Mouse (Mus musculus) cerebellum, adult 9-10 months (tissue): ENCODE results near the gene Agbl1.

ENCODE experiments used
- DNase-seq: peaks from one replicate; pipeline ENCODE4 v3.0.0; 2022

Agbl1 gene

DNA sequence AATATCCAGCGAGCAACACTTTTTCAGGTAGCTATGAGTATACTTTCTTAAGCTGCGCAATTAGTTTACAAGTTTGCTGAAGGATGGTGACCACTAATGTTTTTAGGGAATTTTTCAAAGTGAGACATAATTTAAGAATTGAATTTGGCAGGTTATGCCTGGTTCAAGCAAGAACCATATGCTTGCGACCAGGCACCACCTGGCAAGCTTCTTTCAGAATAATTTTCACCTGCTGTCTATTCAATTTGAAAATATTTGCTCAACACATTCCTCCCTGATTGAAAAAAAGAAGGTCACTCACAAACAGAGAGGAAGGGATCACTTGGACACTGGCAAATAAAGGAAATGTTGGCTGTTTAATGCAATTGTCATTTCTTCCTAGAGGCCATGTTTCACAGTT lies 779.9 kb downstream of the Agbl1 start:
- peak; percentile 16 for DNase-seq

GRCm38 (mm10) chr7:77029019-77029418 lies 799.3 kb downstream of the Agbl1 start:
- DNase-seq: no peak

DNA sequence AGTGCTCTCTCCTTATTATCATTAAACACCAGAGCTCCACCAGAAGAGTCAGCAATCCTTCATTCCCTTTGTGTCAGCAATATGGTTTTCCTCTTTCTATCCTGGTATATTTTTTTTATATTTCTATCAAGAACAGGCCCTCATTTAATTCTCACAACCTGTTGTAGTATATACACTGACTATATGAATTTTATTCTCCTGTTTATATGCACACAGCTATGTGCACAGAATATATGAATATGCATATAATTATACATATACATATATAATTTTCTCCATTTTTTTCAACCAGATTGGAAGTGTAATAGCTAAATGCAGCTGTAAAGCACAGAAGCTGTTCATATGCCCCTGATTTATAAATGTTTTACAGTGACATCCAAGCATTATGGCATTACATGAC lies 846.3 kb downstream of the Agbl1 start:
- no peak for DNase-seq

- no peak for DNase-seq
These were observed 857.6 kb downstream of the Agbl1 start for GRCm38 (mm10) chr7:77087266-77087665.

- no peak for DNase-seq
These were observed 865.5 kb downstream of the Agbl1 start for GRCm38 (mm10) chr7:77095153-77095552.

GRCm38 (mm10) chr7:77114021-77114420 lies 884.3 kb downstream of the Agbl1 start:
- peak; percentile 5 for DNase-seq

GRCm38 (mm10) chr7:77129045-77129444 lies 899.4 kb downstream of the Agbl1 start:
- DNase-seq: no peak

GRCm38 (mm10) chr7:77131950-77132349 lies 902.3 kb downstream of the Agbl1 start:
- peak; percentile 34 for DNase-seq

DNA sequence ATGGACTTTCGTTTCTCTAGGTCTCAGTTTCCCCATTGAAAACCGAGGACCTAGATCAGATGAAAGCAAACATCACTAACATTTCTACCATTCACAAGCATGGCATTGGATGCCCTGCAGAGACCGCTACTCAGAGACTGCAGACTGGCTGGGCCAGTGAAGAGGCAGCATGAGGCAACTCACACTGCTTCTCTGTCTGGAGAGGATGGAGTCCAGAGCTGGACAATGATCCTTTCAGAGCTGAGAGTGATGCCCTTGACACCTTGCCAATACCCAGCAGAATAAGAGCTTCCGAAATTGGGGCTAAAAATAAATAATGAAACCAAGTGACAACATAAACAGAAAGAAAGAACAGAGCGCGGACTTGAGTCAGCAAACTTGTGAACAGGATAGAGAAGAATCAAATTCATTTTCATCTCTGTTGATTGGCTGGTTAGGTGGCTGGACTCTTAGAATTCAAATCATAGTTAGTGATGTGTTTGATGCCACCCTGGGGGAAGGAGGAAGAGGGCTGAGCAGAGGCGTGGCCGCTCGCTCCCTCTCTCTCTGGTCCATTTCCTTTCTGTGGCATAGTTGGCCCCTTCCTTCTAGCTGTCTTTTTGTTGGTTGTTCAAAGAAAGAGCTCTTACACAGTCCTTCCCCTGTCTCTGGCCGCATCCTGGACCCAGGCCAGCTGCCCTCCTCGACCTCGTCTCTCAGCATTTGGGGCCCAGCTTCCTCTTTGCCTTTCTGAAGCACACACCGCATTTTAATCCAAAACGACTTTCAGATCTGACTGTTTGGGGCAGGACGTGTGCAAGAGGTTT lies 903.1 kb downstream of the Agbl1 start:
- DNase-seq: peak; percentile 27

DNA sequence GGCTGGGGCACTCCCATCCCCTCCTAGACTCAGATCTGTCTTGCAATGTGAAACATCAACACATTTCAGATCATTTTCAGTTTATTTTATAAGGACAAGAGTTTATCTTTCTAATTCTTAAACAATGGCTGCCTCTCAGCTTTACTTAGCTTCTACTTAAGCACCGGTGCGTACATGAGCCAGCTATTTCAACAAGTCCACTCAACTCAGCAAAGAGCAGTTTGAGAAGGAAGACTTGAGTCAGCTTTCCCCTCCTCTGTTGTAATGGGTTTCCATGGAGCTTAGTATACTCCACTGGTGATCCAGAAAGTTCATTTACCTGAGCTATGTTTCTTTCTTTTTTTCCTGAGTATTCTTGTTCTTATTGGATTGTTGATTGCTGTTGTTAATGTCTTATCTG lies 905.2 kb downstream of the Agbl1 start:
- no peak for DNase-seq

- no peak for DNase-seq
These were observed 909.0 kb downstream of the Agbl1 start for GRCm38 (mm10) chr7:77138707-77139106.

- DNase-seq: no peak
These were observed 917.8 kb downstream of the Agbl1 start for GRCm38 (mm10) chr7:77147527-77147926.

DNA sequence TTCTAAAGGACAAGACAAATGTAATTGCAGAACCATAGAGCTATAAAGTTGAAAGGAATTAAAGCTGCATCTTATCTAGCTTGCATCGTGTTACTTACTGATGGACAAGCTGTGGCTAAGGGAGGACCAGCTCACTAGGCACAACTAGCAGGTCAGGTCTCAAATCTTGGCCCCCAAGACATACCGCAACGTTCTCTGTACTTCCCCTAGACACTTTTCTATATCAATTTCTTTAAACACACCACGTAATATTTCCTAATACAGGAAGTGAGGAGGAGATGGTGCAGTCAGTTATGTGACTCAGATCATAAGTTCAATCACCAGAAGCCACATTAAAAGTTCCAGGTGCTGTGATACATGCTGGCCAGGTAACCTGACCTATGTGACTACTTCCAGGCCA lies 919.1 kb downstream of the Agbl1 start:
- DNase-seq: no peak

DNA sequence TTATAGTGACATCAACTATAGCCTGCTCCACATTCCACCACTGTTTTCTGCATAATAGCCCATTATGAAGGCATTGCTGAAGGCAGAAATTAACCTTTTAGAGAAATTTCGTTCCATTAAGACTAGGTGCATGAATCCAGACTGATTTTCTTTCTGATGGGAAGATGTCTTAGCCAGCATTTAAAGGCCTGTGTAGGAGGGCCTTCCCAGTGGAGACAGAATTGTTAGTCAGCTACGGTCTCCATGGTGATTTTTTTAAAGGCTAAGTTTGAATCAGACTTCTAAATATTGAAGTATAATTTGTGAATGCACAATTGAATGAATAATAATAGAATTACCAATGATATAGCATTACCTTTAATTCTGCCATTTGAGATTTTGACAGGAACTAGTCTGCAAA lies 920.2 kb downstream of the Agbl1 start:
- DNase-seq: no peak

DNA sequence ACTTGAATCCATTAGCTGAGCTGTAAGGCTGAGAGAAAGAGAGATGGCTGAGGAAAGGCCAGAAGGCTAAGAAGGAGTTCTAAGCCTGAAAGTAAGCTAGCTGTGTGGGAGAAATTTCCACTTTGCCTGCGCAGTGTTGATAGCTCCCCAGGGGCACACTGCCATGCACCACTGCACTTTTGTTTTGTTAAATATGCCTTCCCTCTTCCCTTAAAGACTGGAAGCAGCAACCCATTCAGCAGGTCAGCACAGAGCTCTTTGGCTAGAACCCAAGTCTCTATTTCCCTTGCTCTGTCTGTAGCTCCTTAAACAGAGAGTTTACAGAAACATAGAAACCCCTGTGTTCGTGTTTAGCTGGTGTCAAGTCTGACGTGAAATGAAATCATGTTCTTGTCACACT lies 922.7 kb downstream of the Agbl1 start:
- DNase-seq: no peak

GRCm38 (mm10) chr7:77152909-77153308 lies 923.2 kb downstream of the Agbl1 start:
- DNase-seq: no peak

GRCm38 (mm10) chr7:77164921-77165320 lies 935.2 kb downstream of the Agbl1 start:
- no peak for DNase-seq
